Mouse (Mus musculus) forebrain, postnatal 0 days (tissue): ENCODE measurements around the gene Prr36. TPM values are rescaled to one million over a fixed set of nuclear protein-coding genes. Genes with fewer than 3 reads are reported as not detected.

Source experiments
- ATAC-seq: fragments of 200-750 bp; cut with Nextera tagmentation; 2 replicates; pipeline ENCODE4 v1.8.0; 2017; ENCODE audit warnings: mild to moderate bottlenecking, moderate library complexity
- DNase-seq: peaks from one replicate; pipeline ENCODE4 v3.0.0-alpha.2; 2015
- H3K27ac ChIP-seq: fragments of 300-500 bp; sonication (generic); 2 replicates; pipeline ENCODE4 v1.5.1; 2014; ENCODE audit warnings: low read depth, mild to moderate bottlenecking, antibody characterized with exemption, low read length, moderate library complexity, mixed read lengths
- H3K27me3 ChIP-seq: fragments of 300-500 bp; sonication (generic); 2 replicates; pipeline ENCODE4 v1.6.1; 2014; ENCODE audit warnings: mild to moderate bottlenecking, low read length, mixed read lengths; ENCODE audit not compliant: insufficient read depth
- H3K36me3 ChIP-seq: fragments of 300-500 bp; sonication (generic); 2 replicates; pipeline ENCODE4 v1.6.1; 2014; ENCODE audit warnings: mild to moderate bottlenecking, moderate library complexity; ENCODE audit not compliant: insufficient read depth
- H3K4me1 ChIP-seq: fragments of 300-500 bp; sonication (generic); 2 replicates; pipeline ENCODE4 v1.6.1; 2014; ENCODE audit warnings: antibody characterized with exemption; ENCODE audit not compliant: insufficient read depth
- H3K4me2 ChIP-seq: fragments of 300-500 bp; sonication (generic); 2 replicates; pipeline ENCODE4 v1.6.1; 2014; ENCODE audit warnings: low read depth, mild to moderate bottlenecking, moderate library complexity
- H3K4me3 ChIP-seq: fragments of 300-500 bp; sonication (generic); 2 replicates; pipeline ENCODE4 v1.5.1; 2014; ENCODE audit warnings: low read depth, low read length, mixed read lengths
- H3K9ac ChIP-seq: fragments of 300-500 bp; sonication (generic); 2 replicates; pipeline ENCODE4 v1.6.1; 2014; ENCODE audit warnings: mild to moderate bottlenecking
- H3K9me3 ChIP-seq: fragments of 300-500 bp; sonication (generic); 2 replicates; pipeline ENCODE4 v1.6.1; 2016; ENCODE audit warnings: low read length
- CTCF ChIP-seq: sonication (generic); IDR thresholded peaks from 2 replicates; pipeline ENCODE4 v1.5.1; 2016; ENCODE audit warnings: antibody characterized with exemption, control low read depth, low read depth
- WGBS: fragments of 180-500 bp; shearing (Covaris S2); extraction: QIAGEN DNeasy Blood & Tissue Kit; methylation state at CpG from one replicate; pipeline ENCODE4 v1.1.7; 2014; 5-methylcytosine and 5-hydroxymethylcytosine counted together
- polyA plus RNA-seq: library from polyadenylated mRNA; unstranded; fragments of >200 nt; fragmentation: Nextera tagmentation; extraction: Ambion mirVana; gene quantifications from 2 replicates; pipeline ENCODE4 v1.2.1, GENCODE M21; 2015
- total RNA-seq: library from RNA; depleted of rRNA; stranded (reverse); fragments of >200 nt; gene quantifications from 2 replicates; pipeline ENCODE4 v1.2.3, GENCODE M21; 2014

Gene Prr36
- total and polyA plus RNA-seq, 2 experiments from 2014 or later = 14.8 to 37.2 TPM

DNA sequence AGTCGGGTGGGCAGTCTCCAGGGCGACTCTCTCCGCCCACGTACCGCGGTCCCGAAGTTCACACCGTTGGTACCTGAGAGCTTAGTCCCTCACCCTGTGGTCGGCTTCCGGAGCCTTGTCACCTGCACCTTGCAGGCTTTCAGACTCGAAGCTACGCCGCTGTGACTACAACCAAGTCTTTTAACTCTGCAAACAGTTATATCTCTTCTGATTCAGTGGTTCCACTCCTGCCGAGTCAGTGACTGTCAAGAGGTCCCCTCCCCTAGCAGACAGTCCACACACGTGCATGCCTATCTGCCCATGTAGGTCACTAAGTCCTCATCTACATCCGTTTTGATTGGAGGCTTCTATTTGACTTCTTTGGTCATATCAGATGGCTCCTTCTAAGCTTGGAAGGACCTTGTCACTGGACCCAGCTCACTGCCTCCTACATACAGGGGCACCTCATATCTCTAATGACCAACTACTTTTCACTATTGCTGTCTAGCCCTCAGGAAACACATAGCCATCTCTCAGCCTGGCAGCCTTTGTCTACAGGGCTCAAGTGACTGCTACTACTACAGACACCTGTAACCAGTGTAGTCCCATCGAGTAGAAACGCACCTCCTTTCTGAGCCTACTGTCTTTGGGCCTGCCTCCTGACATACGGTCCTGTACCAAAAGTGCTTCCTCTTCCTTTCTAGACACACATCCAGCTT is 22.1 kb upstream of the Prr36 start:
- 13% methylated on average over 19 of the region's 19 CpGs for WGBS
- no peak for DNase-seq

DNA sequence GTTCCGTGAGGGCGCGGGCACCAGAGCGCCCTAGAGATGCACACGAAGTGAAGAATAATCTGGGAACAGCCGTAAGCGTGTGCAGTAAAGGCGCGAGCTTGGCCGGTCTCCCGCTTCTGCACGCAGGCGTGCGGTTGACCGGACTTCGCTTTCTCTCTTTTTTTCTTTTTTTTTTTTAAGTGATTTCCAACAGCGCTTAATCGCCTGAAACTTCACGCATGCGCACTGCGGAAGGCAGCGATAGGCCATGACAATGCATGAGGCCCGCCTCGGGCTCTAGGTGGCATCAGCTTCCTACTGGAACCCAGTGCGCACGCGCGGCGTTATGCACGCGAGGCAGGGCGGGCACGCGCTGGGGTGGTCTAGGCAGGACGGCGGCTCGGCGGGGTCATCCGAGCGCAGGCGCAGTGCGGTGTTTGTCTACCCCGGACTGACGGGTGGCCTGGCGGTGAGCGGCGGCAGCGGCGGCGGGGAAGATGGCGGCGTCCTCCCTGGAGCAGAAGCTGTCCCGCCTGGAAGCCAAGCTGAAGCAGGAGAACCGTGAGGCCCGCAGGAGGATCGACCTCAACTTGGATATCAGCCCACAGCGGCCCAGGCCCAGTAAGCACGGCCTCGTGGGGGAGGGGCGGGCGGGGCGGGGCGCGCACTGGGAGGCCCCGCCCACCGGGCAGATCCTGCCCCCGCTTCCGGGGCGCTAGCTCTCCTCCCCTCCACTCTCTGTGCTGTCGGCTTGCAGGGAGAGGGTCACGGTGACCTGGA is 21.4 kb upstream of the Prr36 start, which contains the start of the genes Map2k7 and Gm49320:
Map2k7 (plus strand) TSS at position 307 of the 759 bp plus-strand sequence.
Gm49320 (plus strand) TSS at position 432 of the 759 bp plus-strand sequence.
- Histone ChIP-seq H3K9me3 (no peaks in the 10 kb centered on the region), H3K4me2 (peak within 1 kb of the TSS; percentile 88), H3K9ac (peak within 1 kb of the TSS; percentile 78), H3K4me1 (peaks cover 12% of the 10 kb centered on the region), H3K27me3 (no peaks in the 10 kb centered on the region), H3K27ac (peak within 1 kb of the TSS; percentile 89), H3K36me3 (peaks cover 27% of the 10 kb centered on the region), H3K4me3 (peak within 1 kb of the TSS; percentile 84)
- WGBS = 3% methylated on average over 68 of the region's 71 CpGs
- DNase-seq (peak; percentile 100), ATAC-seq (peak; percentile 96)
- TF ChIP-seq CTCF = peak; percentile 80

More for the DNA sequence above, 22.1 kb upstream of the Prr36 start:
- Histone ChIP-seq H3K9ac (peak overlapping the region; percentile 78), H3K27me3 (no peaks in the 10 kb centered on the region), H3K4me3 (peak overlapping the region; percentile 84), H3K36me3 (peaks cover 34% of the 10 kb centered on the region), H3K27ac (peak overlapping the region; percentile 89), H3K9me3 (no peaks in the 10 kb centered on the region), H3K4me2 (peak overlapping the region; percentile 88), H3K4me1 (peaks cover 12% of the 10 kb centered on the region)
- TF ChIP-seq CTCF = no peak
- ATAC-seq = no peak; the same call in 1 of the 2 replicates

- Histone ChIP-seq H3K4me3 (peak overlapping the region; percentile 84), H3K36me3 (peaks cover 20% of the 10 kb centered on the region)
- DNase-seq = no peak
These were observed 20.7 kb upstream of the Prr36 start for GRCm38 (mm10) chr8:4237814-4238433.

GRCm38 (mm10) chr8:4230612-4231351 is 13.5 kb upstream of the Prr36 start:
- H3K9me3 ChIP-seq = no peaks in the 10 kb centered on the region
- no peak for ATAC-seq
- H3K27ac ChIP-seq = no peak overlapping the region
- TF ChIP-seq CTCF = no peak
- no peak overlapping the region for H3K4me2 ChIP-seq
- H3K9ac ChIP-seq = no peak overlapping the region
- H3K36me3 ChIP-seq = no peaks in the 10 kb centered on the region
- no peaks in the 10 kb centered on the region for H3K27me3 ChIP-seq
- DNase-seq = no peak
- WGBS = 70% methylated on average over 10 of the region's 10 CpGs
- H3K4me1 ChIP-seq = no peaks in the 10 kb centered on the region
- H3K4me3 ChIP-seq = no peak overlapping the region

More at GRCm38 (mm10) chr8:4237814-4238433, 20.7 kb upstream of the Prr36 start:
- WGBS = 17% methylated on average over 15 of the region's 15 CpGs
- Histone ChIP-seq H3K27ac (peak overlapping the region; percentile 89), H3K4me1 (peaks cover 12% of the 10 kb centered on the region), H3K9me3 (no peaks in the 10 kb centered on the region), H3K27me3 (no peaks in the 10 kb centered on the region), H3K4me2 (peak overlapping the region; percentile 59), H3K9ac (peak overlapping the region; percentile 54)
- TF ChIP-seq CTCF = no peak
- no peak for ATAC-seq

DNA sequence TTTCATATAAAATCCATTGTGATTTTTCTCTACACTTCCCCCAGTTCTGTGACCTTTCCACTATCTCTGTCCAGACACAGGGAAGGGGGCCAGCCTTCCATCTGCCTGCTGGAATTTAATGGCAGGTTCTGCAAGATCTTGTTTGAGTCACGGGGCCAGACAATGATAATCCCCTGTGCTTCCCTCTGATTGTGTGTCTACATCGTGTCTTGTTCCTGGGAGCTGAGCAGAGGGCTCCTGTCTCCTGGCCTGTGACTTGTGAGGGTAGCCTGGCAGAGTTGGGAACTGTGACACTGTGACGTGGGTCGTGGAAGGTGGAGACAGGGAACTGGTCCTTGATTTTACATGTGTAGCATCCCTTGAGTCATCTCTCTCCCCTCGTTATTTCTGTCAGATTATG is 12.5 kb upstream of the Prr36 start:
- no peak overlapping the region for H3K4me2 ChIP-seq
- H3K36me3 ChIP-seq = no peaks in the 10 kb centered on the region
- no peaks in the 10 kb centered on the region for H3K27me3 ChIP-seq
- H3K9ac ChIP-seq = no peak overlapping the region
- H3K9me3 ChIP-seq = no peaks in the 10 kb centered on the region
- ATAC-seq = no peak
- no peak overlapping the region for H3K27ac ChIP-seq
- no peak for DNase-seq
- no peak overlapping the region for H3K4me3 ChIP-seq
- H3K4me1 ChIP-seq = no peaks in the 10 kb centered on the region
- 70% methylated on average over 5 of the region's 5 CpGs for WGBS
- TF ChIP-seq CTCF = no peak

- Histone ChIP-seq H3K9me3 (no peaks in the 10 kb centered on the region), H3K27me3 (no peaks in the 10 kb centered on the region), H3K4me3 (no peak overlapping the region), H3K4me1 (no peaks in the 10 kb centered on the region), H3K27ac (no peak overlapping the region), H3K4me2 (no peak overlapping the region), H3K9ac (no peak overlapping the region), H3K36me3 (no peaks in the 10 kb centered on the region)
- no peak for ATAC-seq
- no peak for TF ChIP-seq CTCF
- no peak for DNase-seq
- 95% methylated on average over 4 of the region's 4 CpGs for WGBS
These were observed 10.7 kb upstream of the Prr36 start for GRCm38 (mm10) chr8:4227919-4228318.
